Comparison of ENCODE assay signal across 8 mouse cellular contexts in genomic region chr2:105398636-105399084, GRCm38 (mm10). TPM values are rescaled to one million over a fixed set of nuclear protein-coding genes. Genes with fewer than 3 reads are reported as not detected.
DNase-seq lines count a peak whose midpoint lies in the region; ATAC-seq lines count a peak whose summit lies in the region.

No protein-coding gene starts in this region.

- WGBS in heart, embryonic 10.5 days = 0% methylated on average over 31 of the region's 31 CpGs
- under 1% methylated on average over 31 of the region's 31 CpGs for WGBS in kidney, embryonic 15.5 days

- H3K4me3 ChIP-seq in heart, embryonic 10.5 days = peak overlapping the region; percentile 92
- H3K4me3 ChIP-seq in kidney, embryonic 15.5 days (replicated peaks) = peak overlapping the region; percentile 88

- peaks cover 3% of the 10 kb centered on the region; the same call in 1 of the 2 replicates for H3K27me3 ChIP-seq in heart, embryonic 10.5 days (ENCODE audit: insufficient read depth, poor library complexity, severe bottlenecking)
- peaks cover 14% of the 10 kb centered on the region; the same call in 1 of the 2 replicates for H3K27me3 ChIP-seq in kidney, embryonic 15.5 days

- H3K9ac ChIP-seq in kidney, embryonic 15.5 days = peak overlapping the region; percentile 93

- H3K4me2 ChIP-seq in kidney, embryonic 15.5 days = peak overlapping the region; percentile 67

- DNase-seq in urinary bladder, adult 18-20 months (ENCODE audit: low spot score in 2 of 2) = peak; percentile 26 to 66
- DNase-seq in urinary bladder, postnatal 4 days (ENCODE audit: low spot score in 2 of 2) = no peak
- DNase-seq in c-Kit-positive CD71-negative TER-119-negative erythroid progenitor cells, embryonic 14.5 days (ENCODE audit: low read depth) = peak; percentile 26
- DNase-seq in heart, embryonic 10.5 days (ENCODE audit: low spot score) = no peak
- DNase-seq in lung, postnatal 25 days (ENCODE audit: low spot score) = peak; percentile 55
- peak; percentile 14 to 18 for DNase-seq in spleen, postnatal 14 days (ENCODE audit: low spot score in 2 of 2)
- no peak for DNase-seq in layer of hippocampus, adult 9-11 months

- peak; percentile 76 for ATAC-seq in kidney, embryonic 15.5 days (replicated peaks; ENCODE audit: low FRiP score)

- H3K36me3 ChIP-seq in heart, embryonic 10.5 days = peaks cover 17% of the 10 kb centered on the region
- peaks cover 23% of the 10 kb centered on the region for H3K36me3 ChIP-seq in kidney, embryonic 15.5 days

- no peaks in the 10 kb centered on the region for H3K9me3 ChIP-seq in heart, embryonic 10.5 days
- no peaks in the 10 kb centered on the region for H3K9me3 ChIP-seq in kidney, embryonic 15.5 days (replicated peaks)

- peak overlapping the region; percentile 99 for H3K27ac ChIP-seq in heart, embryonic 10.5 days
- peak overlapping the region; percentile 96 for H3K27ac ChIP-seq in kidney, embryonic 15.5 days

- H3K4me1 ChIP-seq in heart, embryonic 10.5 days = peaks cover 30% of the 10 kb centered on the region
- peaks cover 30% of the 10 kb centered on the region for H3K4me1 ChIP-seq in kidney, embryonic 15.5 days

RNA-seq across cellular contexts. Expression of gene Rcn1, which starts 0.5 kb away (rescaled TPM):
- 154 and 166 TPM in 2 replicates for polyA plus RNA-seq in heart, embryonic 10.5 days (2016; fragmentation: Nextera tagmentation; extraction: Ambion mirVana)
- 204 and 207 TPM in 2 replicates for polyA plus RNA-seq in kidney, embryonic 15.5 days (2015; fragmentation: Nextera tagmentation; extraction: Ambion mirVana)

Comparison
In these comparisons a context has a peak if more than half of its experiments do, and no peak if none do; other contexts are left out.
1. DNase-seq: peak in urinary bladder, adult 18-20 months (2 of 2), c-Kit-positive CD71-negative TER-119-negative erythroid progenitor cells, embryonic 14.5 days (single experiment), lung, postnatal 25 days (single experiment) and spleen, postnatal 14 days (2 of 2); none in urinary bladder, postnatal 4 days (0 of 2), heart, embryonic 10.5 days (single experiment) and layer of hippocampus, adult 9-11 months (single experiment).